Mouse (Mus musculus) embryo, embryonic 11.5 days (tissue): ENCODE measurements at regions not wholly inside any gene's neighbourhood (a gene's known extent, or its start where the extent isn't known, plus 50 kb on each side); places are given as distances from the start of the nearest gene placed in this dataset.
"Not testable (repeated sequence)": the region's sequence is repeated elsewhere in the genome, so short reads cannot be mapped to it uniquely, and the experiment has no call there.

Experiments
- DNase-seq: peaks from one replicate; pipeline ENCODE4 v3.0.0-alpha.2; 2012; ENCODE audit warnings: low read depth, low spot score

DNA sequence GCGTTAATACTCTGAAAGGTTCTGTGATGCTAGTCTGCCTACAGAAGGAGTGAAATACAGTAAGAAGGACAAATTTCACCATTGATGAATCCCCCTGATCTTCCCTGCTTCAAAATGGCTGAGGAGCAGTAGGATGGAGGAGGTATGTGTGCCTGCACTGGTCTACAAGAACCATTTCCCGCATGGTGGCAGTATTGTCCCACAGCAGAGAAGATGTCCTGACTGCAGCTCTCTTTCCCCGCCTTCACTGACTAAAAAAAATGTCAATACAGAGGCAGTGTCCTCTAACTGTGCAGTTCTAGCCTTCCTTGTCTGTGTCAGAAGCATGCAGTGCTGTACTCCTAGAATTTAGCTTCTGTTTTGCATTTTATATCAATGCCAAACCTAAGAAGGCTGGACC is 174.6 kb upstream of the Olfr1324 start:
- DNase-seq: not testable (repeated sequence)

DNA sequence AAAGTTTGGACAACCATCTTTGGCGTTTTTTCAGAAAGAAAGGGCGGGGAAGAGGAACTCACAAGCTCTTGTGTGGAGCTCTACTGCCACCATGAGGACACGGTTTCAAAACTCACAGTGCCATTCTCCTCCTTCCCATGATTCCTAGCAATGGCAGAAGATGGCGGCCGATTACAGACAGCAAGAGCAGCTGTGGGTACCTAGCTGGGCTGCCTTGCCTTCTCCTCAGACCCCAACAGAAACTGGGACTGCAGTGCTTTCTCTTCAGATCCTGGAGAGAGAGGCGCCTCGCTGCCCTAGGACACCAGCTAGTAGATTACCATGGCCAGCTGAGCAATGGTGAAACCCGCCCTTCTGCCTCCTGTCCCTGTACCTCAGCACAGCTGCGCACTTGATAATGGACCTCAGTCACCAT is 174.2 kb upstream of the Olfr1324 start:
- not testable (repeated sequence) for DNase-seq

DNA sequence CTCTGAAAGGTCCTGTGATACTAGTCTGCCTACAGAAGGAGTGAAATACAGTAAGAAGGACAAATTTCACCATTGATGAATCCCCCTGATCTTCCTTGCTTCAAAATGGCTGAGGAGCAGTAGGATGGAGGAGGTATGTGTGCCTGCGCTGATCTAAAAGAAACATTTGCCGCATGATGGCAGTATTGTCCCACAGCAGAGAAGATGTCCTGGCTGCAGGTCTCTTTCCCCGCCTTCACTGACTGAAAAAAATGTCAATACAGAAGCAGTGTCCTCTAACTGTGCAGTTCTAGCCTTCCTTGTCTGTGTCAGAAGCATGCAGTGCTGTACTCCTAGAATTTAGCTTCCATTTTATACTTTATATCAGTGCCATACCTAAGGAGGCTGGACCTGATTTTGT is 172.0 kb upstream of the Olfr1324 start:
- DNase-seq: peak; percentile 54

DNA sequence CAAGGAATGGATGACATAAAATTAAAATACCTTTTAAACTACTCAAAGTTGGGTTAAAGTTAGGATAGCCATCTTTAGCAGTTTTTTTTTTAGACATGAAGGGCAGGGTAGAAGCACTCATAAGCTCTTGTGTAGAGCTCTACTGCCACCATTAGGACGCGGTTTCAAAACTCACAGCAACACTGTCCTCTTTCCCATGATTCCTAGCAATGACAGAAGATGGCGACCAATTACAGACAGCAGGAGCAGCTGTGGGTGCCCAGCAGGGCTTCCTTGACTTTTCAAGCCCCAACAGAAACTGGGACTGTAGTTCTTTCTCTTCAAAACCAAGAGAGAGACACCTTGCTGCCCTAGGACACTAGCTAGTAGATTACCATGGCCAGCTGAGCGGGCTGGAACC is 171.5 kb upstream of the Olfr1324 start:
- no peak for DNase-seq

DNA sequence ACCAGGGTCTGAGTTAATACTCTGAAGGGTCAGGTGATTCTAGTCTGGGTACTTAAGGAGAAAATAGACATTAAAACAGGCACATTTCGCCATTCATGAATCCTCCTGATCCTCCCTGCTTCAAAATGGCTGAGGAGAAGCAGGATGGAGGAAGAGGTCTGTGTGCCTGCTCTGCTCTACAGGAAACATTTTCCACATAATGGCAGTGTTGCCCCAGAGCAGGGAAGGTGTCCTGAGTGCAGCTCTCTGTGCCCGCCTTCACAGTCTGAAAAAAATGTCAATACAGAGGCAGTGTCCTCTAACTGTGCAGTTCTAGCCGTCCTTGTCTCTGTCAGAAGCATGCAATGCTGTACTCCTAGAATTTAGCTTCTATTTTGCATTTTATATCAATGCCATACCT is 169.3 kb upstream of the Olfr1324 start:
- not testable (repeated sequence) for DNase-seq

DNA sequence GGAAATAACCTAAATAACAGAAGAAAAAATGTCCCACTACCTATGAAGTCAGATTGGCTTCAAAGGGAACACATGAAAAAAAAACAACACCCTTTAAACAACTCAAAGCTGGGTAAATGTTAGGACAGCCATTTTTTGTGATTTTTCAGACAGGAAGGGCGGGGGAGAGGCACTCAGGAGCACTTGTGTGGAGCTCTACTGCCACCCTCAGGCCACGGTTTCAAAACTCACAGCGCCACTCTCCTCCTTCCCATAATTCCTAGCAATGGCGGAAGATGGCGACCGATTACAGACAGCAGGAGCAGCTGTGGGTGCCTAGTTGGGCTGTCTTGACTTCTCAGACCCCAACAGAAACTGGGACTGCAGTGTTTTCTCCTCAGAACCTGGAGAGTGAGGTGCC is 168.8 kb upstream of the Olfr1324 start:
- no peak for DNase-seq

DNA sequence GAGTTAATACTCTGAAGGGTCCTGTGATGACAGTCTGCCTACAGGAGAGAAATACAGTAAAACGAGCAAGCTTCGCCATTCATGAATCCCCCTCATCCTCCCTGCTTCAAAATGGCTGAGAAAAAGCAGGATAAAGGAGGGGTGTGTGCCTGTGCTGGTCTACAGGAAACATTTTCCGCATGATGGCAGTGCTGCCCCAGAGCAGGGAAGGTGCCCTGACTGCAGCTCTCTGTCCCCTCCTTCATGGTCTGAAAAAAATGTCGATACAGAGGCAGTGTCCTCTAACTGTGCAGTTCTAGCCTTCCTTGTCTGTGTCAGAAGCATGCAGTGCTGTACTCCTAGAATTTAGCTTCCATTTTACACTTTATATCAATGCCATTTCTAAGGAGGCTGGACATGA is 166.7 kb upstream of the Olfr1324 start:
- DNase-seq: not testable (repeated sequence)

DNA sequence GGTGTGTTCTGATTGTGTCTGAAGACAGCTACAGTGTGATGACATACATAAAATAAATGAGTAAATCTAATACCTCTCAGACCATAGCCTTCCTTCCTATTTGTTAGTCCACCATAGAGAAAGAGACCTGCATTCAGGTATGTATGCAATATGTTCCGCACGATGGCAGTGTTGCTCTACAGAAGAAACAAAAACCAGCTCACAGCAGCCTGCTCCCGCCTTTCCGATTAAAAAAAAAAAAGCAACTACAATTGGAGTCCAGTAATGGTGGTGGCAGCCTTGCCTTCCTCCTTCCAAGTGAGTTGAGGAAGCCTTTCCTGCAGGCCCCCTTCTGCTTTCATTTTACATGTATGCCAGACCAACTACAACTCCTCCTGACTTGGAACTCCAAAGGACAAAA is 163.2 kb upstream of the Olfr1324 start:
- no peak for DNase-seq

DNA sequence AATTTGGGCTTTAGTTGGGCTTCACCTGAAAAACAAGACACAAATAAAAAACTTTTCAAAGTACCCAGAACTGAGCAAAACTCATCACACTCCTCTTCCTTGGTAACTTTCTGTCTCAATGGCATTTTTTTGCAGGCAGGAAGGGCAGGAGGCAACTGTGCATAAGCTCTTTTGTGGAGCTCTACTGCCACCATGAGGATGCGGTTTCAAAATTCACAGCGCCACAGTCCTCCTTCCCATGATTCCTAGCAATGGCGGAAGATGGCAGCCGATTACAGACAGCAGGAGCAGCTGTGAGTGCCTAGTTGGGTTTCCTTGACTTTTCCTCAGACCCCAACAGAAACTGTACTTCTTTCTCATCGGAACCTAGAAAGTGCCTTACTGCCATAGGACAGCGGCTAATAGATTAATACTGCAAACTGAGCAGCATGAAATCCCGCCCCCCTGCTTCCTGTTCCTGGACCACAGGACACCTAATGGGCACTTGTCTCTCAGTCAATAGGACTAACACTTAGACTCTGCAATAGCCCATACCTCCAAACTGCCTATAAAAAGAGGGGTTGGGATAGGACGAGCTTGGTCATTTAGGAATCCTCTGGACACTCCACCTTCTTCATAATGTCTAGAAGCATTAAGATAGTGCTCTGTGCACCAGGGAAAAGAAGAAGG is 162.5 kb upstream of the Olfr1324 start:
- DNase-seq: no peak

DNA sequence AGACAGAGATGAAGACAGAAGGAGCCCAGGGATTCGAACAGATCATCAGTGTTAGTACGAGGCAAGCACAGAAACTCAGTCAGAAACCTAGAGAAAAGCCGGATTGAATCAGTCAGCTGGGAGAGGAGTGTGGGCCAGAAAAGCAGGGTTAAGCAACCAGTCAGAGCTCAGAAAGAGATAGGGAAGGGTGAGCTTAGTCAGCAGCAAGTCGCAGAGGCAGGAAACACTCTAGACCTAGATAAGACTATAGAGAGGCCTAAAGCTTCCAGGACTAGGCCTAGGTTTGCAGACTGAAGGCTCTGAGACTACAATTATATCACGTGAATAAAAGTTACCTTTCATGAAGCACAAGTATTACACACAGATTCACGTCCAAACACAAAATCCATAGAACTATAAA is 160.6 kb upstream of the Olfr1324 start:
- no peak for DNase-seq

DNA sequence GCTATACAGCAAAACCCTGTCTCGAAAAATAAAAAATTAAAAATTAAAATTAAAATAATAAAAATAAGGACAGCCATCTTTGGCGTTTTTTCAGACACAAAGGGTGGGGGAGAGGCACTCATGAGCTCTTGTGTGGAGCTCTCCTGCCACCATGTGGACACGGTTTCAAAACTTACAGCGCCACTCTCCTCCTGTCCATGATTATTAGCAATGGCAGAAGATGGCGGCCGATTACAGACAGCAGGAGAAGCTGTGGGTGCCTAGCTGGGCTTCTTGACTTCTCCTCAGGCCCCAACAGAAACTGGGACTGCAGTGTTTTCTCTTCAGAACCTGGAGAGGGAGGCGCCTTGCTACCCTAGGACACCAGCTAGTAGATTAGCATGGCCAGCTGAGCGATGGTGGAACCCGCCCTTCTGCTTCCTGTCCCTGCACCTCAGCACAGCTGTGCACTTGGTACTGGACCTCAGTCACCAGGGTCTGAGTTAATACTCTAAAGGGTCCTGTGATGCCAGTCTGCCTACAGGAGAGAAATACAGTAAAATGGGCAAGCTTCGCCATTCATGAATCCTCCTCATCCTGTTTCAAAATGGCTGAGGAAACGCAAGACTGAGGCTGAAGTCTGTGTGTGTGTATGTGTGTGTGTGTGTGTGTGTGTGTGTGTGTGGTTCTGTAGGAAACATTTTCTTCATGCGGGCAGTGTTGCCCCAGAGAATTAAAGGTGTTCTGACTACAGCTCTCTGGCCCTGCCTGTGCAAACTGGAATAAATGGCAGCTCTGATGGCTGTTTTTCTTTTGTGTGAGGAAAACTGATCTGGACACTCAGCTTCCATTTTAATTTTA is 155.7 kb upstream of the Olfr1324 start:
- no peak for DNase-seq

DNA sequence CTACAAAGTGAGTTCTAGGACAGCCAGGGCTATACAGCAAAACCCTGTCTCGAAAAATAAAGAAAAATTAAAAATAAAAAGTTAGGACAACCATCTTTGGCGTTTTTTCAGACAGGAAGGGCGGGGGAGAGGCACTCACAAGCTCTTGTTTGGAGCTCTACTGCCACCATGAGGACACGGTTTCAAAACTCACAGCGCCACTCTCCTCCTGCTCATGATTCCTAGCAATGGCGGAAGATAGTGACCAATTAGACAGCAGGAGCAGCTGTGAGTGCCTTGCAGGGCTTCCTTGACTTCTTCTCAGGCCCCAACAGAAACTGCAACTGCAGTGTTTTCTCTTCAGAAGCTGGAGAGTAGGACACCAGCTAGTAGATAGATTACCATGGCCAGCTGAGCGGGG is 151.9 kb upstream of the Olfr1324 start:
- DNase-seq: no peak

DNA sequence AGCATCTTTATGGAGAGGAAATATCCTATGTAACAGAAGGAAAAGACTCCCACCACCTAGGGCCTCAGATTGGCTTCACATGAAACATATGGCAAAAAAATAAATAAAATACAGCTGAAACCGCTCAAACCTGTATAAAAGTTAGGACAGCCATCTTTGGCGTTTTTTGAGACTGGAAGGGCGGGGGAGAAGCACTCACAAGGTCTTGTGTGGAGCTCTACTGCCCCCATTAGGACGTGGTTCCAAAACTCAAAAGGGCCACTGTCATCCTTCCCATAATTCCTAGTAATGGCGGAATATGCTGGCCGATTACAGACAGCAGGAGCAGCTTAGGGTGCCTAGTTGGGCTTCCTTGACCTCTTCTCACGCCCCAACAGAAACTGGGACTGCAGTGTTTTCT is 148.5 kb upstream of the Olfr1324 start:
- no peak for DNase-seq

DNA sequence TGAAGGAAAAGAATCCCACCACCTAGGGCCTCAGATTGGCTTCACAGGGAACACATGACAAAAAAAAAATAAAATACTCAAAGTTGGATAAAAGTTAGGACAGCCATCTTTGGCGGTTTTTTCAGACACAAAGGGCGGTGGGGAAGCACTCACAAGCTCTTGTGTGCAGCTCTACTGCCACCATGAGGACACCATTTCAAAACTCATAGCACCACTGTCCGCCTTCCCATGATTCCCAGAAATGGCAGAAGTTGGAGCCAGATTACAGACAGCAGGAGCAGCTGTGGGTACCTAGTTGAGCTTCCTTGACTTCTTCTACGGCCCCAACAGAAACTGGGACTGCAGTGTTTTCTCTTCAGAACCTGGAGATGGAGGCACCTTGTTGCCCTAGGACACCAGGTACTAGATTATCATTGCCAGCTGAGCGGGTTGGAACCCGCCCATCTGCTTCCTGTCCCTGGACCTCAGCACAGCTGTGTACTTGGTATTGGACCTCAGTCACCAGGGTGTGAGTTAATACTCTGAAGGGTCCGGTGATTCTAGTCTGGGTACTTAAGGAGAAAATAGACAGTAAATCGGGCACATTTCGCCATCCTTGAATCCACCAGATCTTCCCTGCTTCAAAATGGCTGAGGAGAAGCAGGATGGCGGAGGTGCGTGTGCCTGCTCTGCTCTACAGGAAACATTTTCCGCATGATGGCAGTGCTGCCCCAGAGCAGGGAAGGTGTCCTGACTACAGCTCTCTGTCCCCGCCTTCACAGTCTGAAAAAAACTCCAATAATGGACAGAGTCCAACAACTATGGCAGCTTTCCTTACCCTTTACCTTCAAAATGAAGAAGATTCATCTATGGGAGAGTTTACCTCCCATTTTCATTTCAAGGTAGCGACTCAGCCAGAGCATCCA is 144.1 kb upstream of the Olfr1324 start:
- DNase-seq: not testable (repeated sequence)

DNA sequence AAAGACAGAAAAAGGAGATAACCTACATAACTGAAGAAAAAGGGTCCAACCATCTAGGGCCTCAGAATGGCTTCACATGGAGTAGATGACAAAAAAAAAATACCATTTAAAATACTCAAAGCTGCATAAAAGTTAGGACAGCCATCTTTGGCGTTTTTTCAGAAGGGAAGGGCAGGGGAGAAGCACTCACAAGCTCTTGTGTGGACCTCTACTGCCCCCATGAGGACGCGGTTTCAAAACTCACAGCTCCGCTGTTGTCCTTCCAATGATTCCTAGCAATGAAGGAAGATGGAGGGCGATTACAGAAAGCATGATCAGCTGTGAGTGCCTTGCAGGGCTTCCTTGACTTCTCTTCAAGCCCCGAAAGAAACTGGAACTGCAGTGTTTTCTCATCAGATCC is 140.8 kb upstream of the Olfr1324 start:
- no peak for DNase-seq

DNA sequence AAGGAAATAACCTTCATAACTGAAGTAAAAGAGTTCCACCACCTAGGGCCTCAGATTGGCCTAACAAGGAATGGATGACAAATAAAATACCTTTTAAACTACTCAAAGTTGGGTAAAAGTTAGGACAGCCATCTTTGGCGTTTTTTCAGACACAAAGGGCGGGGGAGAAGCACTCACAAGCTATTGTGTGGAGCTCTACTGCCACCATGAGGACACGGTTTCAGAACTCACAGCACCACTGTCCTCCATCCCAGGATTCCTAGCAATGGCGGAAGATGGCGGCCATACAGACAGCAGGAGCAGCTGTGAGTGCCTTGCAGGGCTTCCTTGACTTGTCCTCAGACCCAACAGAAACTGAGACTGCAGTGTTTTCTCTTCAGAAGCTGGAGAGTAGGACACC is 138.0 kb upstream of the Olfr1324 start:
- DNase-seq: no peak

DNA sequence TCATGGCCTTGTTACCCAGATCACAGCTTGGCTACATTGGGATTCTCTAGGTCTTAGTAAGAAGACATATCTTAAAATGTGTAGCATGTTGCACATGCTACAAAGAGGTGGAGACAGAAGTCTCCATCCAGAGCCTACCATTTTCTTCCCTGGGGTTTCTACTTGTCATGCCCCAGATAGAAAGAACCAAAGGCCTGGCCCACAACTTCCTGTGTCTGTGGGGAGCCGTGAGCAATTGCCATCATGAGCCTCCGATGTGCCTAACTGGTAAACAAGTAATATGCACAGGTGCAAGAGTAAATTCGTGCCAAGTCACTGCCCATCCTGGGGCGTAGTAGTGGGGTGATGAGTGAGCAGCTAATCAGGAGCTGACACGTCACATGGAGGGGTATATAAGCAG is 136.7 kb upstream of the Olfr1324 start:
- not testable (repeated sequence) for DNase-seq

DNA sequence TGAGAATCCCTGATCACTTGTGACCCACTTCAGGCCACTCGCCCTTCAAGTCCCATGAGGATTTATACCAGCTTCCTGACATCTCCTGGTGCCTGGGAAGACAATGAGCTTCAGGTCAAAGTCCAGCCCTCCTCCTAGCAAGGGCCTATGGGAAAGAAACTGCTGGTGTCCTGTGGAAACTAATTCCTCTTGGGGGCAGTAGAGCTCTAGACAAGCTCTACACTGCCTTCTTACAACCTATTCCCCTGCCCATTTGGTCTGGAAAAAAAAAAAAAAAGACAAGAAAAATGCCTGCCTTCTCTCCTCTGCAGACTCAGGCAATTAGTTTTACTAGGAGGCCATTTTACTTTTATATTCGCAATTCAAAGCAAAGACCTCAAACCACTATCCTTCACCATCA is 132.6 kb upstream of the Olfr1324 start:
- no peak for DNase-seq

DNA sequence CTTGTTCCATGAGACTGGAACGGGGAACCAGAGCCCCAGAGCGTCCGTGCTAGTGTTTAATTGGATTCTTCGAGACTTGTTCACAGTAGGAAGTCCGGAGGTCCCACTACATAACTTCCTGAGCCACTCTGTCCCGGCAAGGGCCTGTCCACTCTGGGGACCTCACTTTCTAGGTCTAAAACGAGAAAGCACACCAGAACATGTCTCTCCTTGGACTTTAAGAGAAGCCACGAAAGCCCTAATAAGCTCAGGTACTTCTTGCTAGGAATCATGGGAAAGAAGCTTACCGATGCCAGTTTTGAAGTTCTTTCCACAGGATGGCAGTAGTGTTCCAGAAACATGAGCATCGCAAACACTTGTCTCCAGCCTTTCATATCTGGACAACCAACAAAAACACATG is 122.0 kb upstream of the Olfr1324 start:
- no peak for DNase-seq

DNA sequence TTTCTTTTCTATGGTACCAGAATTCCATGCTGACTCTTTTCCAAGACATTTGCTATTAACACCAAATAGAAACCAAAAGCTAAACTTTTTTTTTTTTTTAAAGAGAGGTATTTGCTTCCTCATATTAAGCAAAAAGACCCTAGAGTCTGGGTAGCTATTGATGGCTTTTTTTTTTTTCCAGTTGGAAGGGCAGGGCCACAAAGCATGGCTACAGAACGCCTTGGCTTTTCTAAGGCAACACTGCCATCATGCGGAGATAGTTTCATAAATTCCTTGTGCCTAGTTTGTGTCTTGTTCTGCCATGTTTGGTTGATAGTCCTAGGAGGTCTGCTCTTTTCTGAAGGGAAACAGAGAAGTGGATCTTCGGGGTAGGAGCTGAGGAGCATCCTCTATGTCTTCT is 121.4 kb upstream of the Olfr1324 start:
- DNase-seq: no peak

DNA sequence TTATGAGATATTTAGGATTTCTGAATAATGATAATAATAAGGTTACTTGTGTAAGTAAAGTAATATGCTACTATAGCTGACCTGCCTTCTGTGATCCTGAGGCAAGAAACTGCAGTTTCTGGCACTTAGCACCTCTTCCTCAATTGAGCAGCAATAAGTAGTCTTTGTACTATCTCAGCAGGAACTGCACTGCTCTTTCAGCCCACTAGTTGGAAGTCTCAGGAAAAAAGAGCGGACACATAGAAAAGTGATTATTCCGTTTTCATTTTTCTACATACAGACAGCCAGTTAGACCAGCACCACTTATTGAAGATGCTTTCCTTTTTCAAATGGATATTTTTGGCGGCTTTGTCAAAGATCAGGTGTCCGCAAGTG is 109.5 kb upstream of the Olfr1324 start:
- DNase-seq: not testable (repeated sequence)

DNA sequence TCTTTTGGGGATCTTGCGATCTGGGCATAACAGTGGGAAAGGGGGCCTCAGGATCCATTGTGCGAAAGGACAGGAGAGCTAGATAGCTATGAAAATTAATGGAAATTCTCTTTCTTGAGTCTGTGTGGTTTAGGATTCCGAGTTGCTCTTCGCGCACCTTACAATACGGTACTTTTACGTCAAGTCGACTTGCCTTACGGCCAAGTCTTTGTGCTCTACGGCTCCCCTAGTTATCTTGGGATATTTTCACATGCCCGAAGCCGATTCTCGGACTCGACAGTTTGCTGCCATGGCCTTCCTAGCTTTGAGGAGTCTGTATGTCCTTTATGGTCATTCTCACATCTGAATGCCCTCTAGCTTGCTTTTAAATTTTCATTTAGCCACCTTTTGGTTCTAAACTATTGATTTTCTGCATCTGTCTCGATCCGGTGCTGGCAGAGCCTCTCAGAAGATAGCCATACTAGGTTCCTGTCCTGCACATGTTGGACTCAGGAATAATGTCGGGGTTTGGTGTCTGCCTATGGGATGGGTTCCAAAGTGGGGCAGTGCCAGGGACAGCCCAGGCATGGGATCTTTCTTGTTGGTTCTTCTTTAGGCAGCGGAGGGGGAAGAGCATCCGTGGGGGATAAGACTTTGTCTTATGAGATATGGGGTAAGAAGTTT is 109.0 kb upstream of the Olfr1324 start:
- DNase-seq: peak; percentile 7
